In the genomic region with DNA sequence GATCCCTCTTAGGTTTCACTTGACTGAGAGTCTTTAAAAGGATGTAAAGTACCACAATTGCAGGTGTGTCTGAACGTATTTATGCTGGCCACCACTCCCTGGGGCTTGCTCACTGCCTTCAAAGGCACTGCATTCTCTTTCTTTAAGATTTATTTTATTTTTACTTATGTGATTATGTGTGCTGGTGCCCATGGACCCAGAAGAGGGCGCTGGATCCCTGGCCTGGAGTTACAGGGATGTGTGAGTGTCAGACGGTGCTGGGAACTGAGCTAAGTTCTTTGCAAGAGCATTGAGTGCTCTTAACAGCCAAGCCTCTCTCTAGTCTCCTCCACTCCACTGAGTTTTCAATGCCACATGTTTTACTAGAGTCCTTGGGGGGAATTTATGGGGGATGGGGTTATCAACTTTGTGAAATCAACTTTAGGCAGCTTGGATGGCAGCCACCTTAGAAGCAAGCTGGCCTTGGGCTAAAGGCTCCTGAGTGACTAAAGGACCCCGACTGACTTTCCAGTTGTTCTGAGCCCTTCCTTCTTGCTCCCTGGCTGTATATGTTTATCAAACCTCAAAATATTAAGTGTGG, we compare ENCODE assay signal across 8 mouse cellular contexts.
A peak's percentile ranks its signal among the peaks of the same experiment; 100 is the strongest.
DNase-seq lines count a peak whose midpoint lies in the region; ATAC-seq and TF ChIP-seq lines count a peak whose summit lies in the region.

No protein-coding gene starts in this region.

- no peaks in the 10 kb centered on the region for H3K27me3 ChIP-seq in kidney, adult 2 months (replicated peaks; ENCODE audit: control insufficient read depth, insufficient read depth, low read length)
- H3K27me3 ChIP-seq in thymus, adult 2 months (ENCODE audit: control insufficient read depth, insufficient read depth, low read length) = no peaks in the 10 kb centered on the region
- no peaks in the 10 kb centered on the region for H3K27me3 ChIP-seq in intestine, embryonic 16.5 days (replicated peaks; ENCODE audit: control insufficient read depth, insufficient read depth, low read length)

- TF ChIP-seq POLR2A in kidney, adult 2 months (IDR thresholded peaks at IDR 0.05; ENCODE audit: low read depth, low read length) = no peak
- TF ChIP-seq POLR2A in thymus, adult 2 months (IDR thresholded peaks at IDR 0.05; ENCODE audit: control insufficient read depth, extremely low read depth, insufficient read depth, low read length, poor library complexity) = no peak

- H3K4me2 ChIP-seq in intestine, embryonic 16.5 days (ENCODE audit: low read depth, low read length) = no peak overlapping the region

- 0 out of 2 replicates have a peak, but pooled peaks cover 5% of the 10 kb centered on the region for H3K9me3 ChIP-seq in intestine, embryonic 16.5 days (ENCODE audit: control insufficient read depth, low read length)

- peaks cover 4% of the 10 kb centered on the region; the same call in 1 of the 2 replicates for H3K4me1 ChIP-seq in kidney, adult 2 months (ENCODE audit: control insufficient read depth, insufficient read depth, low read length)
- peaks cover 50% of the 10 kb centered on the region for H3K4me1 ChIP-seq in thymus, adult 2 months (replicated peaks; ENCODE audit: control insufficient read depth, insufficient read depth, low read length)
- peaks cover 19% of the 10 kb centered on the region for H3K4me1 ChIP-seq in intestine, embryonic 16.5 days (ENCODE audit: control insufficient read depth, insufficient read depth, low read length)

- no peak overlapping the region for H3K27ac ChIP-seq in kidney, adult 2 months (ENCODE audit: insufficient read depth, low read depth, low read length)
- peak overlapping the region; percentile 87 for H3K27ac ChIP-seq in thymus, adult 2 months (ENCODE audit: control insufficient read depth, insufficient read depth, low read length)
- peak overlapping the region; percentile 3 for H3K27ac ChIP-seq in intestine, embryonic 16.5 days (ENCODE audit: low read length)
- no peak overlapping the region for H3K27ac ChIP-seq in gastrocnemius, adult 2 months

- H3K36me3 ChIP-seq in kidney, adult 2 months (ENCODE audit: control insufficient read depth, insufficient read depth, low read length) = no peaks in the 10 kb centered on the region
- no peaks in the 10 kb centered on the region for H3K36me3 ChIP-seq in thymus, adult 2 months (ENCODE audit: control insufficient read depth, insufficient read depth, low read length)
- H3K36me3 ChIP-seq in intestine, embryonic 16.5 days (ENCODE audit: control insufficient read depth, insufficient read depth, low read length) = no peaks in the 10 kb centered on the region

- ATAC-seq in intestine, embryonic 16.5 days = no peak

- H3K9ac ChIP-seq in intestine, embryonic 16.5 days (ENCODE audit: low read depth, low read length) = no peak overlapping the region

- 0 out of 2 replicates have a peak, but pooled peaks have one; percentile 3 for TF ChIP-seq CTCF in kidney, adult 2 months (conservative IDR thresholded peaks at IDR 0.05; ENCODE audit: insufficient read depth, insufficient read length, low read depth, low read length)
- no peak for TF ChIP-seq CTCF in thymus, adult 2 months (IDR thresholded peaks at IDR 0.05; ENCODE audit: borderline replicate concordance, control insufficient read depth, extremely low read depth, insufficient read depth, low read length, poor library complexity)
- TF ChIP-seq CTCF in gastrocnemius, adult 2 months (IDR thresholded peaks at IDR 0.05) = no peak

- no peak for DNase-seq in kidney, adult 2 months
- DNase-seq in kidney, postnatal 36 days = no peak
- DNase-seq in thymus, adult 2 months = no peak
- DNase-seq in thymus, postnatal 25 days = no peak
- no peak for DNase-seq in gastrocnemius, adult 2 months
- DNase-seq in left cerebral cortex, adult 9 months (ENCODE audit: low spot score in 2 of 2) = no peak
- no peak for DNase-seq in embryo, embryonic 10.5 days (ENCODE audit: low spot score)

- WGBS in kidney, adult 2 months = 67% methylated on average over 4 of the region's 4 CpGs
- WGBS in thymus, adult 2 months = 50% methylated on average over 4 of the region's 4 CpGs
- 62% methylated on average over 4 of the region's 4 CpGs for WGBS in intestine, embryonic 16.5 days

- intact Hi-C loops in gastrocnemius, adult 2 months (cut with DNase I) = no loop called here

- no peak overlapping the region for H3K4me3 ChIP-seq in kidney, adult 2 months (ENCODE audit: insufficient read depth, low read depth, low read length)
- H3K4me3 ChIP-seq in thymus, adult 2 months (ENCODE audit: control insufficient read depth, insufficient read depth, low read length) = no peak overlapping the region
- no peak overlapping the region for H3K4me3 ChIP-seq in intestine, embryonic 16.5 days (ENCODE audit: low read length)
- no peak overlapping the region for H3K4me3 ChIP-seq in gastrocnemius, adult 2 months

Comparison
In these comparisons a context has a peak if more than half of its experiments do, and no peak if none do; other contexts are left out.
1. H3K27ac ChIP-seq: peak in thymus, adult 2 months (single experiment) and intestine, embryonic 16.5 days (single experiment); none in kidney, adult 2 months (single experiment) and gastrocnemius, adult 2 months (single experiment).